In the genomic region with DNA sequence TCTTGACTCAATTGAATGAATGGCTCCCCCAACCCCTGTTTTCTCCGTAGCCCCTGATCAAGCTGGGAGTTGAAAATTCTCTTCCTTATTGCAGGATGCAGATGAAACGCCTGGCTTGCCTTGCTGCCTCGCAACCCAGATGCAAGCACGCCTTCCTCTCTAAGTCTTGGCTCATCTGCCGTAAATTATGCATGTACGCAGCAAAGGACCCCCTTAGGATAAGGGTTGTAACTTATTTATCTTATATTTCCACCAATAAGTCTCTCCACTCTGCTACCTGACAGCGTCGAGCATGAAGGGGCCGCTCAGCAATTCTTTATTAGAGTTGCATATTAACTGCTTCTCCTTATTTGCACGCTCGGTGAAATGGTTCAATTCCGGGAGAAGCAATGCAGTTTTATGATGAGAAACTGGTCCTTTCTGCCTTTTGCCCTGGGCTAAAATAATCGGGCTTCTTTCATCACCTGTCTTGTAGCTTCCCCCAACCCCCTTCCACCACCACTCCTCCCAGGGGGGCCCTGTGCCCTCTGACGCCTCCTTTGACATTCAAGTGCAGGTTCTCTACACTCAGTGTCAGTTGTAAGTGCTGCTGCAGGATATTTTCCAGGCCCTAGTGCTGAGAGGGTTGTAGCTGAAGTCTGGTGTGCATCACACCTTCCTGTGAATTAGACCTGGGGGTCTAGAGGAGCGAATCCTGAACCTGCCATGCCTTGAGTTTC, we compare ENCODE assay signal across 16 mouse cellular contexts.
DNase-seq lines count a peak whose midpoint lies in the region; ATAC-seq and TF ChIP-seq lines count a peak whose summit lies in the region.
"Had no signal": no experiment of that assay in that cellular context is flagged by ENCODE, and none has a peak within 500 bp of the region (broad histone marks: within the 10 kb centered on the region; RNA-seq: fewer than 3 reads in every experiment).

No protein-coding gene starts in this region.

- no peak for TF ChIP-seq POLR2A in brain, embryonic 14.5 days (IDR thresholded peaks at IDR 0.05; ENCODE audit: borderline replicate concordance, extremely low read depth, insufficient read depth, insufficient read length, poor library complexity, severe bottlenecking)

- H3K9ac ChIP-seq in heart, embryonic 16.5 days (ENCODE audit: low read length): 0 out of 2 replicates have a peak overlapping the region, but pooled peaks have one; percentile 21
- H3K9ac ChIP-seq in midbrain, embryonic 15.5 days: no peak overlapping the region
- H3K9ac ChIP-seq: forebrain, postnatal 0 days; liver, postnatal 0 days; neural tube, embryonic 12.5 days had no signal

- H3K4me1 ChIP-seq in heart, embryonic 16.5 days (ENCODE audit: control insufficient read depth, insufficient read depth, low read length): peaks cover 33% of the 10 kb centered on the region
- peaks cover 19% of the 10 kb centered on the region for H3K4me1 ChIP-seq in midbrain, embryonic 15.5 days

- TF ChIP-seq CTCF in brain, embryonic 14.5 days (IDR thresholded peaks at IDR 0.05; ENCODE audit: borderline replicate concordance, extremely low read depth, insufficient read depth, insufficient read length): no peak

- whole genome bisulfite sequencing in heart, embryonic 16.5 days: 42% methylated on average over 15 of the region's 15 CpGs
- WGBS in midbrain, embryonic 15.5 days: 58% methylated on average over 15 of the region's 15 CpGs

- no peaks in the 10 kb centered on the region for H3K27me3 ChIP-seq in heart, embryonic 16.5 days (ENCODE audit: control insufficient read depth, insufficient read depth, low read length)
- no peaks in the 10 kb centered on the region for H3K27me3 ChIP-seq in midbrain, embryonic 15.5 days (replicated peaks)
- H3K27me3 ChIP-seq: neural tube, embryonic 12.5 days had no signal

- no peak overlapping the region for H3K4me3 ChIP-seq in heart, embryonic 16.5 days (ENCODE audit: low read length)
- no peak overlapping the region for H3K4me3 ChIP-seq in midbrain, embryonic 15.5 days
- H3K4me3 ChIP-seq: neural tube, embryonic 12.5 days had no signal

- no peaks in the 10 kb centered on the region for H3K36me3 ChIP-seq in heart, embryonic 16.5 days (ENCODE audit: control insufficient read depth, insufficient read depth)
- H3K36me3 ChIP-seq in midbrain, embryonic 15.5 days (replicated peaks): no peaks in the 10 kb centered on the region
- H3K36me3 ChIP-seq: neural tube, embryonic 12.5 days had no signal

- peak overlapping the region; percentile 6; the same call in 1 of the 2 replicates for H3K4me2 ChIP-seq in heart, embryonic 16.5 days (ENCODE audit: low read depth, low read length)
- no peak overlapping the region for H3K4me2 ChIP-seq in midbrain, embryonic 15.5 days
- H3K4me2 ChIP-seq: neural tube, embryonic 12.5 days had no signal

- no peaks in the 10 kb centered on the region for H3K9me3 ChIP-seq in heart, embryonic 16.5 days (replicated peaks; ENCODE audit: control insufficient read depth, low read length)
- H3K9me3 ChIP-seq in midbrain, embryonic 15.5 days: no peaks in the 10 kb centered on the region
- H3K9me3 ChIP-seq: neural tube, embryonic 12.5 days had no signal

- ATAC-seq in heart, embryonic 16.5 days (replicated peaks; ENCODE audit: extremely low read depth, insufficient read depth, low FRiP score): peak; percentile 70
- ATAC-seq in midbrain, embryonic 15.5 days (replicated peaks): peak; percentile 83
- no peak for ATAC-seq in erythroblast, adult 5-6 weeks (replicated peaks; ENCODE audit: low FRiP score, poor library complexity, severe bottlenecking)
- ATAC-seq: forebrain, postnatal 0 days; inflammation-experienced regulatory T-cells, adult 6 months; liver, postnatal 0 days had no signal

- no peak for DNase-seq in heart, postnatal 4 days
- peak; percentile 44 for DNase-seq in brain, embryonic 14.5 days (ENCODE audit: low read depth)
- peak; percentile 36 for DNase-seq in embryo, embryonic 10.5 days (ENCODE audit: low spot score)
- DNase-seq in frontal cortex, postnatal 14 days (ENCODE audit: low spot score in 2 of 2): no peak
- DNase-seq: adrenal gland, postnatal 14 days; cerebellum, adult 8-10 months; forebrain, postnatal 0 days; gastrocnemius, postnatal 10 days; kidney, adult 9 months; liver, postnatal 0 days; right cerebral cortex, postnatal 4 days had no signal

- no peak overlapping the region for H3K27ac ChIP-seq in heart, embryonic 16.5 days (ENCODE audit: low read length)
- peak overlapping the region; percentile 51 for H3K27ac ChIP-seq in midbrain, embryonic 15.5 days
- H3K27ac ChIP-seq: neural tube, embryonic 12.5 days had no signal

Comparison
In these comparisons a context has a peak if more than half of its experiments do, and no peak if none do; other contexts are left out.
1. DNase-seq: peak in brain, embryonic 14.5 days (single experiment) and embryo, embryonic 10.5 days (single experiment); none in heart, postnatal 4 days (single experiment) and frontal cortex, postnatal 14 days (0 of 2).